Comparison of ENCODE assay signal across 7 mouse cellular contexts in genomic region chr11:77981609-77982440, GRCm38 (mm10). TPM values are rescaled to one million over a fixed set of nuclear protein-coding genes. Genes with fewer than 3 reads are reported as not detected.
DNase-seq lines count a peak whose midpoint lies in the region; ATAC-seq lines count a peak whose summit lies in the region.

No protein-coding gene starts in this region.

- peak; percentile 74 to 76 for DNase-seq in adrenal gland, adult 18-20 months (ENCODE audit: low spot score in 2 of 2)
- peak; percentile 100 for DNase-seq in embryo, embryonic 10.5 days (ENCODE audit: low spot score)
- DNase-seq in gastrocnemius, postnatal 14 days = peak; percentile 90
- peak; percentile 94 to 99 for DNase-seq in left cerebral cortex, postnatal 10 days (ENCODE audit: extremely low spot score in 1 of 2, low spot score in 2 of 2)
- DNase-seq in right cerebral cortex, postnatal 25 days = peak; percentile 92

- intact Hi-C loops in gastrocnemius, postnatal 14 days (cut with DNase I; ENCODE audit: low total_unique reads) = no loop called here
- intact Hi-C loops in left cerebral cortex, postnatal 10 days (cut with DNase I) = loop anchor here (5.0 kb wide), 1 partner anchor 195 kb away; the partner anchor contains the start of genes Nek8 and Tlcd1

- ATAC-seq in inflammation-experienced regulatory T-cells, adult 6 months = peak; percentile 84
- peak; percentile 78 for ATAC-seq in megakaryocyte-erythroid progenitor cell, adult 5-6 weeks (replicated peaks; ENCODE audit: low FRiP score, low TSS enrichment, poor library complexity, severe bottlenecking)

RNA-seq across cellular contexts. Expression of gene Phf12, which starts 0.7 kb away (rescaled TPM):
- total RNA-seq in adrenal gland, adult 18-20 months (2021) = 10 to 100 TPM; 42.3 to 51.8 TPM
- 10 to 100 TPM; 18.3 to 19.1 TPM for total RNA-seq in gastrocnemius, postnatal 14 days (2021)
- polyA plus RNA-seq in inflammation-experienced regulatory T-cells, adult 6 months (2017; shearing (Covaris generic)) = 10 to 100 TPM; 21.4 to 37.6 (median 35.3) TPM
- total RNA-seq in left cerebral cortex, postnatal 10 days (2021) = 10 to 100 TPM; 48.9 to 51.4 TPM
- total RNA-seq in megakaryocyte-erythroid progenitor cell, adult 5-6 weeks (2014; fragmentation: Nextera tagmentation) = 79.7 and 94.6 TPM in 2 replicates
- total RNA-seq in megakaryocyte-erythroid progenitor cell, adult 5-6 weeks (2017) = 23.3 and 26.9 TPM in 2 replicates

RNA-seq across cellular contexts. Expression of gene Dhrs13, which starts 50.3 kb away (rescaled TPM):
- total RNA-seq in adrenal gland, adult 18-20 months (2021) = 10 to 100 TPM in 1 of 2 experiments, 1 to 10 TPM in 1; 8.4 to 10.1 TPM
- 1 to 10 TPM; 1.6 to 1.7 TPM for total RNA-seq in gastrocnemius, postnatal 14 days (2021)
- polyA plus RNA-seq in inflammation-experienced regulatory T-cells, adult 6 months (2017; shearing (Covaris generic)) = 1 to 10 TPM in 2 of 3 experiments, under 1 TPM in 1; 0.94 to 1.8 (median 1.7) TPM
- total RNA-seq in left cerebral cortex, postnatal 10 days (2021) = 10 to 100 TPM; 22.6 to 24.6 TPM
- 11.8 and 14.4 TPM in 2 replicates for total RNA-seq in megakaryocyte-erythroid progenitor cell, adult 5-6 weeks (2014; fragmentation: Nextera tagmentation)
- 9.7 and 14.2 TPM in 2 replicates for total RNA-seq in megakaryocyte-erythroid progenitor cell, adult 5-6 weeks (2017)

RNA-seq across cellular contexts. Expression of gene Sez6, which starts 51.2 kb away (rescaled TPM):
- total RNA-seq in adrenal gland, adult 18-20 months (2021) = 1 to 10 TPM; 2.1 to 2.4 TPM
- total RNA-seq in gastrocnemius, postnatal 14 days (2021) = under 1 TPM; 0.51 to 0.82 TPM
- under 1 TPM in 1 of 3 experiments, not detected in 2; 0.24 TPM for polyA plus RNA-seq in inflammation-experienced regulatory T-cells, adult 6 months (2017; shearing (Covaris generic))
- 100 to 1,000 TPM; 226 to 231 TPM for total RNA-seq in left cerebral cortex, postnatal 10 days (2021)
- not detected in 2 replicates for total RNA-seq in megakaryocyte-erythroid progenitor cell, adult 5-6 weeks (2014; fragmentation: Nextera tagmentation)
- not detected in 2 replicates for total RNA-seq in megakaryocyte-erythroid progenitor cell, adult 5-6 weeks (2017)

RNA-seq across cellular contexts. Expression of gene Flot2, which starts 55.9 kb away (rescaled TPM):
- total RNA-seq in adrenal gland, adult 18-20 months (2021) = 10 to 100 TPM; 86.2 to 86.3 TPM
- total RNA-seq in gastrocnemius, postnatal 14 days (2021) = 10 to 100 TPM; 60.7 to 64.3 TPM
- polyA plus RNA-seq in inflammation-experienced regulatory T-cells, adult 6 months (2017; shearing (Covaris generic)) = 10 to 100 TPM; 21.3 to 36.0 (median 24.7) TPM
- total RNA-seq in left cerebral cortex, postnatal 10 days (2021) = 100 to 1,000 TPM; 148 TPM
- 19.2 and 19.7 TPM in 2 replicates for total RNA-seq in megakaryocyte-erythroid progenitor cell, adult 5-6 weeks (2014; fragmentation: Nextera tagmentation)
- 23.2 and 23.6 TPM in 2 replicates for total RNA-seq in megakaryocyte-erythroid progenitor cell, adult 5-6 weeks (2017)

Comparison
In these comparisons a context has a peak if more than half of its experiments do, and no peak if none do; other contexts are left out.
1. Peak in every context shown above with its lines: DNase-seq and ATAC-seq.
2. RNA of gene Sez6, which starts 51.2 kb away (total RNA-seq): 226 to 231 TPM in left cerebral cortex, postnatal 10 days; 2.1 to 2.4 TPM in adrenal gland, adult 18-20 months, 0.51 to 0.82 TPM in gastrocnemius, postnatal 14 days and not detected in megakaryocyte-erythroid progenitor cell, adult 5-6 weeks; every median in the first group is over 10 times any median in the second.